Mouse (Mus musculus): ENCODE results near the gene Serpina1d.
"Not testable (repeated sequence)": the region's sequence is repeated elsewhere in the genome, so short reads cannot be mapped to it uniquely, and the experiment has no call there.

The Serpina1d gene

GRCm38 (mm10) chr12:103773246-103773851, at the start of gene Serpina1d:
Gene Serpina1d, minus strand, starts transcription at chr12:103773592.
- DNase-seq = not testable (repeated sequence)

DNA sequence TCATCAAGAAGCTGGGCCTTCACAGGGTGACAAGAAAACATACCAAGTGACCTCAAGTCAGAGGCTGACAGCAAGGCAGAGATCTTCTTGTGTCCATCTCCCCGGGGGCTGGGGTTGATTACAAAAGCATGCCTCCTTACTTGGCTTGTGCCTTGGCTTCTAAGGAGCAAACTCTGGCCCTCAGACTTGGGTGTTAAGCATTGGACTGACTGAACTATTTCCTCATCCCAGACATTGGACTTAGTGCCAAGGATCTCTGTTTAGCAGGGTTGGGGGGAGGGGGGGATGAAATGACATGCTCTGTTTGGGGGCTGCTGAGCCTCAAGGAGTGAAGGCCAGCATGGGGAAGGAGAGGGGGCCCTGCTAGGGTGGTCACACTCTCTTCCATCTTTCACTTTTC, 2.8 kb downstream of the Serpina1d start:
- DNase-seq = not testable (repeated sequence)

DNA sequence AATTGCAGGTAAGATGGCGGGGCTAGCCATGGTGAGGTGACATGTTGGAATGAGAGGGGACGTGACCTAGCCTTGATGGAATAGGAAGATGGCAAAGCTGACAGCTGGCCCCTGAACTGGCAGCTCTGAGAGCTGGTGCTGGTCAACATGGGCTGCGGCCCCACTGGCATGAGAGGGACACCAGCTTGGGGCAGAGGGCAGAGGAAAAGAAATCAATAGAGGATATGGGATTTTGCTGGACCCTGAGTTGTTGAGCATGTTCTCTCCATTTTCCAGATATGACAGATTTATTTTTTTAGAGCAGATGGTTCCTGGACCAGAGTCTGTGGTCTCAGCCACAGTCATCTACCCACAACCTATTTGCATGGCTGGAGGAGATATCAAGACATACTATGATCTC, 10.3 kb downstream of the Serpina1d start:
- DNase-seq = not testable (repeated sequence)

GRCm38 (mm10) chr12:103760316-103760715, 13.1 kb downstream of the Serpina1d start:
- DNase-seq = not testable (repeated sequence)

DNA sequence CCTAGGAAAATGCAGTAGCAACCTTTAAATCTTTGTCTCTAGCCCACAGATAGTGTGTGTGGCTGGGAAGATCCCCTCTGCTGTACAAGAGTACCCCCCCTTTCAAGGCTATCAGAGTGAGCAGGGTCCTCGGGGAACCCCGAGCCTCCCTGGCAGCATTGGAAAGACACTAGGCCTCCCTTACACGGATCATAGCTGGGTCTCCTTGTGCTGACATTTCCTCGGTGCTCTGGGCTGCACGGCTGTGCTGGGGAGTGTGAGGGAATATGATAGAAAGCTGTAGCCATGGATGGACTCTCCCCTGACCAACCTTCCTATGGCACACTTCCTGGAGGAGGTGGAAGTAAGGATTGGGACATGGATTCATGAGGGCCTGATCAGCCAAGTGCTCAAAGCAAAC, 27.4 kb downstream of the Serpina1d start:
- not testable (repeated sequence) for DNase-seq

DNA sequence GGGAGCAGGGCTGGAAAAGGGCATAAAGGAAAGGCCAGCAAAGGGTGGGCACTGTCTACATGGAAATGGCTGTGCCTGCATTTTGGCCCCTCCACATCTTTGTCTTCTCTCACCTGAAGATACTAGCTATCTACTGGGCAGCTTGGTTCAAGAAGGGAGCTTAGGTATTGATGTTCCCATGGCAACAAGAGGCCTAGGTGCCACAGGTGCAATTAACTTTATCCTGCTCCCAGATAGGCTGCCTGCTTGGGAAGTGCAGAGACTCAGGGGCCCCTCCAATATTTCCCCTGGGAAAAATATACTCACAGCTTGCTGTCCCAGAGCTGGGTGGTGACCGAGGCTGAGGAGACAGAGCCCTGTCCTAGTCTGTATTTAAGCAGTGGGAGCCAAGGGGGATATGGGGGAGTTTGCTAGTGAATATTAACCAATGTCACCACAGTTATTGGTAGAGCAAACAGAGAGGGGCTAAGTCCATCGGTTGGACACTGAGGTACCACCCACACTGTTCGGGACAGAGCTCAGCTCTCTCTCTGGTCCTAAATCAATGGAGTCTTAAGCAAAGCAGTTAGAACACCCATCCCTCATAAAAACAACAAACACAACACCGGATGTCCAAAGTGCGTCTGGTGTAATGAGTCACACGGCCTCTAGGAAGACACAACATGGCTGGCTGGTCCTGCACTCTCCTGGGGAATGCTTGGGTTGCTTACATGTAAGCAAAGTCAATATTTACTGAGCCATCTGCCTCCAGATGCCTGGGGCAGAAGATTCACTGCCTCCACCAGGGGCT, 35.4 kb downstream of the Serpina1d start:
- DNase-seq = not testable (repeated sequence)

- DNase-seq = not testable (repeated sequence)
These were observed 37.8 kb downstream of the Serpina1d start for GRCm38 (mm10) chr12:103735566-103735965.

- not testable (repeated sequence) for DNase-seq
These were observed 38.3 kb downstream of the Serpina1d start for GRCm38 (mm10) chr12:103735101-103735500.
